Mouse (Mus musculus) ES-E14 (cell line): ENCODE measurements around the gene Pigb. TPM values are rescaled to one million over a fixed set of nuclear protein-coding genes. Genes with fewer than 3 reads are reported as not detected.

Experiments
- DNase-seq: peaks from one replicate; pipeline ENCODE4 v3.0.0-alpha.2; 2013; ENCODE audit warnings: low read depth, low spot score
- H3K27ac ChIP-seq: 2 replicates; pipeline ENCODE4 v1.5.1; 2012; ENCODE audit warnings: low read depth, mild to moderate bottlenecking, low read length, moderate library complexity, mixed read lengths; ENCODE audit not compliant: poor library complexity, insufficient read depth, severe bottlenecking
- H3K36me3 ChIP-seq: 2 replicates; pipeline ENCODE4 v1.6.1; 2012; ENCODE audit warnings: mild to moderate bottlenecking, low read length, moderate library complexity, mixed read lengths; ENCODE audit not compliant: control insufficient read depth, poor library complexity, insufficient read depth, severe bottlenecking
- H3K4me1 ChIP-seq, 2 experiments: fragments of 150-350 bp in 1 of 2; sonication (generic) in 1 of 2; 2 replicates each; pipeline ENCODE4 v1.6.1; 2012; ENCODE audit warnings: low read length in 2 of 2, mild to moderate bottlenecking in 1 of 2, mixed read lengths in 1 of 2; ENCODE audit not compliant: control insufficient read depth in 2 of 2, insufficient read depth in 2 of 2, poor library complexity in 1 of 2
- H3K4me3 ChIP-seq, 2 experiments: fragments of 150-350 bp in 1 of 2; sonication (generic) in 1 of 2; 2 replicates each; pipeline ENCODE4 v1.5.1; 2012; ENCODE audit warnings: low read length in 2 of 2, low read depth in 1 of 2, mild to moderate bottlenecking in 1 of 2, mixed read lengths in 1 of 2; ENCODE audit not compliant: insufficient read depth in 1 of 2, poor library complexity in 1 of 2, severe bottlenecking in 1 of 2
- H3K9ac ChIP-seq: 2 replicates; pipeline ENCODE4 v1.6.1; 2012; ENCODE audit warnings: low read depth, mild to moderate bottlenecking, low read length, mixed read lengths; ENCODE audit not compliant: poor library complexity, insufficient read depth, severe bottlenecking
- H3K9me3 ChIP-seq: fragments of 150-350 bp; sonication (generic); 2 replicates; pipeline ENCODE4 v1.6.1; 2012; ENCODE audit warnings: low read depth, mild to moderate bottlenecking, low read length; ENCODE audit not compliant: control insufficient read depth, insufficient read depth
- CHD2 ChIP-seq: IDR thresholded peaks from 2 replicates; pipeline ENCODE4 v1.6.1; 2014; ENCODE audit warnings: mild to moderate bottlenecking, low read depth, low read length, inconsistent platforms
- HCFC1 ChIP-seq: IDR thresholded peaks from 2 replicates; pipeline ENCODE4 v1.6.1; 2012; ENCODE audit warnings: low read length, inconsistent platforms, borderline replicate concordance; ENCODE audit not compliant: insufficient read depth
- MAFK ChIP-seq: IDR thresholded peaks from 2 replicates; pipeline ENCODE4 v1.6.1; 2014; ENCODE audit warnings: mild to moderate bottlenecking, low read depth, low read length, inconsistent platforms; ENCODE audit not compliant: insufficient read depth
- ZC3H11A ChIP-seq: IDR thresholded peaks from 2 replicates; pipeline ENCODE4 v1.6.1; 2012; ENCODE audit warnings: low read depth, mild to moderate bottlenecking, inconsistent platforms, low read length, borderline replicate concordance
- ZNF384 ChIP-seq: IDR thresholded peaks from 2 replicates; pipeline ENCODE4 v1.6.1; 2012; ENCODE audit warnings: low read depth, low read length, inconsistent platforms
- in situ Hi-C, 2 experiments: fragments of 600-800 bp; cut with MboI; formaldehyde crosslinking; loops; one replicate each; pipeline ENCODE4 v1.15.1; 2025; ENCODE audit warnings: low sequenced_read_pairs in 2 of 2, inconsistent platforms in 1 of 2; ENCODE audit not compliant: unreplicated experiment in 2 of 2
- total RNA-seq: library from RNA; depleted of rRNA; stranded (reverse); fragments of 300-350 nt; gene quantifications from 2 replicates; pipeline ENCODE4 v1.2.3, GENCODE M21; 2012; rRNA removed

Pigb gene
- total RNA-seq, 1 experiment, result 14.9 TPM

DNA sequence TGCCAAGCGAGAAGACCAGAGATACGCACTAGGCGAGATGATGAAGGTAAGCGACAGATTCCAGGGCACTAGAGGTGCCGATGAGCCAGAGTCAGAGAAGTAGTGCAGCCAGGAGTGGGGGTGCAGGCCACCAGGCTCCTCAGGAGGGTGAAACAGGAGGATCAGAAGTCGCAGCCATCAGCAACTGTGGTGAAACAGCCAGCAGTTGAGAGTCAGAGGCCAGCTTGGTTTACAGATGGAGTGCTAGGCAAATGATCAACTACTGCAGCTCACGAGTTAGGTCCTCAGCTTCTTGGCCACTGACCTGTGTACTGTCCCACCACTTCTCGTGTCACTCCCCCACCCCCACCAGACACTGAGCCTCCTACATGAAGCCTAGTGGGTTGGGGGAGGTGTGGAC, 78.8 kb downstream of the Pigb start:
- Histone ChIP-seq H3K9me3 (no peaks in the 10 kb centered on the region), H3K4me3 (no peak overlapping the region), H3K27ac (peak overlapping the region; percentile 36), H3K36me3 (no peaks in the 10 kb centered on the region), H3K4me1 (peaks cover 5% of the 10 kb centered on the region in 2 experiments; a peak in 3 of 4 replicates), H3K9ac (peak overlapping the region; percentile 39; the same call in 1 of the 2 replicates)
- no peak for TF ChIP-seq ZNF384
- no peak for TF ChIP-seq MAFK
- TF ChIP-seq HCFC1, result no peak
- no peak for TF ChIP-seq CHD2
- no peak for TF ChIP-seq ZC3H11A
- DNase-seq, result no peak
- in situ Hi-C loops, result no loop called here

DNA sequence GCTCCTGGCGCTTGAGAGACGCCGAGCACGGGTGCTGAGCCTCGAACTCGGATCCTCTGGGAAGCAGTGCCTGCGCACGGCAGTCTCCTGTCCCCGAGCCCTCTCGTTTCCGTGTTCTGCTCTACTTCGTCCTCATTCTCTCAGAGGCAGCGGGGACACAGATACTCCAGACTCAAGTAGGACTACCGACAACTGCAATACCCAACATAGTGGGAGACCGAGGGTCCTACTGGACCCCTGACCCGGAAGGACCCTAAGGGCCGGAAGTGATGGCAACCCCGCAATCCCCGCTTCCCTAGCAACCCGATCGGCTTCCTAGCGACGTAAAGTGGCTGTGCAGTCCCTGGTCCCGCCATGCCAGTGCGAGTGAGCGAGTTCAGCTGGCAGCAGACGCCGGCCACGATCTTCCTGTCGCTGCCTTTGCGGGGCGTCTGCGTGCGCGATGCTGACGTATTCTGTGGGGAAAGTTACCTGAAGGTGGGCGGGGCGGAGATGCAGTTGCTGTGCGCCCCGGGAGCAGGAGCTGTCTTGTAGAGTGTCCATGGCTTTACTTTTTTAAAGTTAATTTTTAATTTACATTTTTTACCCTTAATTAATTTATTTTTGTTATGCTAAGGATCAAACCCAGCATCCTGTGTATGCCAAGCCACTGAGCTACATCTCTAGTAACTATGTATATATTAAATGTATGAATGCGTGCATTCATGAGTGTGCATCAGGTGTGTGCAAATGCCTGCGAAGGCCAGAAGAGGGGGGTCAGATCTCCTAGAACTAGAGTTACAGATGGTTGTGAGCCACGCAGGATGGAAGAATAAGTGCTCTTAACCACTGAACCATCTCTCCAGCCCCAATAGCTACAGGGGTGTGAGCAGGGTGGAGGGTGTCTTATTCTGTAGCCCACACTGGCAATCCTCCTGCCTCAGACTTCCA, 81.4 kb downstream of the Pigb start, which contains the start of the genes Dyx1c1 and Gm44503:
Gene Dyx1c1 (plus strand): TSS at position 265 of the 930 bp plus-strand sequence.
Gene Gm44503 (plus strand): TSS at position 332 of the 930 bp plus-strand sequence.
- peak within 1 kb of the TSS; percentile 8; the same call in 1 of the 2 replicates for H3K27ac ChIP-seq

More for the DNA sequence above, 81.4 kb downstream of the Pigb start, which contains the start of the genes Dyx1c1 and Gm44503:
- Histone ChIP-seq H3K4me3 (peak within 1 kb of the TSS; percentile 82 to 92), H3K4me1 (peaks cover 5% of the 10 kb centered on the region in 2 experiments; a peak in 3 of 4 replicates), H3K9me3 (no peaks in the 10 kb centered on the region), H3K36me3 (no peaks in the 10 kb centered on the region), H3K9ac (peak within 1 kb of the TSS; percentile 77)
- in situ Hi-C loops, result no loop called here
- peak; percentile 68 for DNase-seq
- TF ChIP-seq ZC3H11A (no peak), HCFC1 (peak; percentile 45; the same call in 1 of the 2 replicates)

Other genes starting within 250 kb of the Pigb start
- gene Prtg, start 233.5 kb downstream of the Pigb start, total RNA-seq, result 28.8 and 31.1 TPM in 2 replicates
- 0.42 and 0.58 TPM in 2 replicates for gene Pygo1, start 114.7 kb downstream of the Pigb start, total RNA-seq
- 1.2 and 1.4 TPM in 2 replicates for gene Dyx1c1, start 81.6 kb downstream of the Pigb start, total RNA-seq
- gene Gm44503, start 81.5 kb downstream of the Pigb start, total RNA-seq, result 0.04 TPM in 1 of 2 replicates, not detected in the other
- 5.1 and 7.1 TPM in 2 replicates for gene Ccpg1os, start 55.0 kb downstream of the Pigb start, total RNA-seq
- gene Ccpg1, start 54.9 kb downstream of the Pigb start, total RNA-seq, result 31.3 and 45.2 TPM in 2 replicates
- 4.6 and 7.5 TPM in 2 replicates for gene Rab27a, start 4.5 kb upstream of the Pigb start, total RNA-seq
- gene Khdc3, start 61.5 kb upstream of the Pigb start, total RNA-seq, result 19.9 and 48.1 TPM in 2 replicates
- not detected in 2 replicates for gene Gm20509, start 62.1 kb upstream of the Pigb start, total RNA-seq
- gene Rsl24d1, start 73.0 kb upstream of the Pigb start, total RNA-seq, result 115 and 147 TPM in 2 replicates